Mouse (Mus musculus) adrenal gland, adult 18-20 months (tissue): Measurements from ENCODE around the gene Atp6v1f. TPM values are rescaled to one million over a fixed set of nuclear protein-coding genes. Genes with fewer than 3 reads are reported as not detected.

Source experiments
- DNase-seq, 2 experiments: peaks; one replicate each; pipeline ENCODE4 v3.0.0; 2021 to 2022; ENCODE audit warnings: low spot score in 2 of 2
- total RNA-seq, 2 experiments: library from RNA; stranded (reverse); gene quantifications; 1 replicate in 1 of 2; 2 replicates in 1 of 2; pipeline ENCODE4 v1.2.3; 2021

Gene Atp6v1f
- total RNA-seq, 2 experiments from 2014 or later = 231 to 238 TPM

GRCm38 (mm10) chr6:29450667-29451066, 16.9 kb upstream of the Atp6v1f start:
- DNase-seq = no peak

- DNase-seq = no peak
Observed at GRCm38 (mm10) chr6:29461502-29461901, 6.0 kb upstream of the Atp6v1f start.

GRCm38 (mm10) chr6:29463388-29463787, 4.1 kb upstream of the Atp6v1f start:
- no peak for DNase-seq

GRCm38 (mm10) chr6:29468851-29469250, 1.3 kb downstream of the Atp6v1f start:
- no peak for DNase-seq

- no peak for DNase-seq
Observed at GRCm38 (mm10) chr6:29471137-29471536, 3.6 kb downstream of the Atp6v1f start, which contains the start of gene Atp6v1fnb. Gene Atp6v1fnb (plus strand): TSS chr6:29471437.

- DNase-seq = peak; percentile 72 to 75
Observed at GRCm38 (mm10) chr6:29473941-29474691, 6.6 kb downstream of the Atp6v1f start.

GRCm38 (mm10) chr6:29474736-29475135, 7.2 kb downstream of the Atp6v1f start:
- no peak for DNase-seq

GRCm38 (mm10) chr6:29482691-29483090, 15.2 kb downstream of the Atp6v1f start:
- no peak for DNase-seq

- DNase-seq = peak; percentile 57 to 74
Observed at GRCm38 (mm10) chr6:29484716-29485559, 17.4 kb downstream of the Atp6v1f start.

- no peak for DNase-seq
Observed at GRCm38 (mm10) chr6:29485951-29486350, 18.4 kb downstream of the Atp6v1f start.

- DNase-seq = peak; percentile 30 to 40
Observed at GRCm38 (mm10) chr6:29494101-29494500, 26.6 kb downstream of the Atp6v1f start.

- DNase-seq = no peak
Observed at GRCm38 (mm10) chr6:29496270-29496669, 28.8 kb downstream of the Atp6v1f start.

- DNase-seq = no peak
Observed at GRCm38 (mm10) chr6:29497791-29498190, 30.3 kb downstream of the Atp6v1f start.

GRCm38 (mm10) chr6:29500177-29500576, 32.7 kb downstream of the Atp6v1f start:
- no peak for DNase-seq

GRCm38 (mm10) chr6:29500810-29501209, 33.3 kb downstream of the Atp6v1f start:
- DNase-seq = no peak

GRCm38 (mm10) chr6:29501599-29501998, 34.1 kb downstream of the Atp6v1f start:
- DNase-seq = no peak

GRCm38 (mm10) chr6:29505493-29505892, 38.0 kb downstream of the Atp6v1f start:
- DNase-seq = no peak

- no peak for DNase-seq
Observed at GRCm38 (mm10) chr6:29506834-29507233, 39.3 kb downstream of the Atp6v1f start.

- no peak for DNase-seq
Observed at GRCm38 (mm10) chr6:29507447-29508309, 40.2 kb downstream of the Atp6v1f start, which contains the start of gene Kcp. Gene Kcp (minus strand): TSS chr6:29507952.

GRCm38 (mm10) chr6:29509086-29509485, 41.6 kb downstream of the Atp6v1f start:
- no peak for DNase-seq

- DNase-seq = no peak
Observed at GRCm38 (mm10) chr6:29513284-29513683, 45.8 kb downstream of the Atp6v1f start.
